Mouse (Mus musculus): ENCODE results near the gene Slc30a2. TPM values are rescaled to one million over a fixed set of nuclear protein-coding genes. Genes with fewer than 3 reads are reported as not detected.

Gene Slc30a2
- polyA plus RNA-seq, 1 experiment from 2014 or later, result not detected

GRCm38 (mm10) chr4:134361215-134361614, 18.2 kb downstream of the Slc30a2 start:
- Histone ChIP-seq H3K4me2 (no peak overlapping the region), H3K36me3 (ENCODE audit: control insufficient read depth, insufficient read depth, low read length) (no peaks in the 10 kb centered on the region), H3K9me3 (ENCODE audit: control insufficient read depth, low read length) (no peaks in the 10 kb centered on the region), H3K27me3 (ENCODE audit: control insufficient read depth, insufficient read depth, low read length) (peaks cover 6% of the 10 kb centered on the region; the same call in 1 of the 2 replicates), H3K9ac (ENCODE audit: low read length) (no peak overlapping the region), H3K4me1 (ENCODE audit: control insufficient read depth, insufficient read depth, low read length) (no peaks in the 10 kb centered on the region; the same call in 1 of the 2 replicates), H3K4me3 (ENCODE audit: low read depth, low read length) (no peak overlapping the region), H3K27ac (ENCODE audit: low read depth, low read length) (no peak overlapping the region)
- 61% methylated on average over 5 of the region's 5 CpGs for WGBS
- no peak for DNase-seq (ENCODE audit: low spot score, missing footprints)
- no peak for ATAC-seq (ENCODE audit: low FRiP score)

GRCm38 (mm10) chr4:134362124-134362523, 19.1 kb downstream of the Slc30a2 start:
- Histone ChIP-seq H3K9ac (ENCODE audit: low read length) (no peak overlapping the region), H3K4me3 (ENCODE audit: low read depth, low read length) (no peak overlapping the region), H3K9me3 (ENCODE audit: control insufficient read depth, low read length) (no peaks in the 10 kb centered on the region), H3K36me3 (ENCODE audit: control insufficient read depth, insufficient read depth, low read length) (no peaks in the 10 kb centered on the region), H3K27ac (ENCODE audit: low read depth, low read length) (no peak overlapping the region), H3K4me2 (no peak overlapping the region), H3K4me1 (ENCODE audit: control insufficient read depth, insufficient read depth, low read length) (no peaks in the 10 kb centered on the region; the same call in 1 of the 2 replicates), H3K27me3 (ENCODE audit: control insufficient read depth, insufficient read depth, low read length) (peaks cover 6% of the 10 kb centered on the region; the same call in 1 of the 2 replicates)
- WGBS, result 72% methylated on average over 9 of the region's 9 CpGs
- no peak for DNase-seq (ENCODE audit: low spot score, missing footprints)
- no peak for ATAC-seq (ENCODE audit: low FRiP score)

- 22% methylated on average over 9 of the region's 9 CpGs for WGBS
- no peaks in the 10 kb centered on the region for H3K4me1 ChIP-seq (ENCODE audit: control insufficient read depth, insufficient read depth, low read length)
- peaks cover 2% of the 10 kb centered on the region; the same call in 1 of the 2 replicates for H3K27me3 ChIP-seq (ENCODE audit: control insufficient read depth, insufficient read depth, low read length)
- H3K4me3 ChIP-seq (ENCODE audit: low read depth, low read length), result no peak overlapping the region
- ATAC-seq (ENCODE audit: low FRiP score), result no peak
- H3K9ac ChIP-seq (ENCODE audit: low read length), result no peak overlapping the region
- no peaks in the 10 kb centered on the region for H3K36me3 ChIP-seq (ENCODE audit: control insufficient read depth, insufficient read depth, low read length)
- no peak overlapping the region for H3K4me2 ChIP-seq
- H3K9me3 ChIP-seq (ENCODE audit: control insufficient read depth, low read length), result no peaks in the 10 kb centered on the region
- DNase-seq (ENCODE audit: low spot score, missing footprints), result no peak
- H3K27ac ChIP-seq (ENCODE audit: low read depth, low read length), result no peak overlapping the region
Observed at GRCm38 (mm10) chr4:134362586-134362985, 19.6 kb downstream of the Slc30a2 start.

- Histone ChIP-seq H3K36me3 (ENCODE audit: control insufficient read depth, insufficient read depth, low read length) (no peaks in the 10 kb centered on the region), H3K4me2 (no peak overlapping the region), H3K9me3 (ENCODE audit: control insufficient read depth, low read length) (no peaks in the 10 kb centered on the region), H3K4me1 (ENCODE audit: control insufficient read depth, insufficient read depth, low read length) (no peaks in the 10 kb centered on the region), H3K9ac (ENCODE audit: low read length) (no peak overlapping the region), H3K4me3 (ENCODE audit: low read depth, low read length) (no peak overlapping the region), H3K27me3 (ENCODE audit: control insufficient read depth, insufficient read depth, low read length) (peaks cover 18% of the 10 kb centered on the region), H3K27ac (ENCODE audit: low read depth, low read length) (no peak overlapping the region)
- ATAC-seq (ENCODE audit: low FRiP score) (no peak), DNase-seq (ENCODE audit: low spot score, missing footprints) (no peak)
- WGBS, result 47% methylated on average over 5 of the region's 5 CpGs
Observed at GRCm38 (mm10) chr4:134365280-134365679, 22.3 kb downstream of the Slc30a2 start.

- H3K27me3 ChIP-seq (ENCODE audit: control insufficient read depth, insufficient read depth, low read length), result peaks cover 37% of the 10 kb centered on the region
- peak overlapping the region; percentile 37 for H3K4me3 ChIP-seq (ENCODE audit: low read depth, low read length)
- WGBS, result under 1% methylated on average over 18 of the region's 18 CpGs
- no peak for ATAC-seq (ENCODE audit: low FRiP score)
- H3K4me1 ChIP-seq (ENCODE audit: control insufficient read depth, insufficient read depth, low read length), result peaks cover 13% of the 10 kb centered on the region
- peak; percentile 85 for DNase-seq (ENCODE audit: low spot score, missing footprints)
- peak overlapping the region; percentile 44; the same call in 1 of the 2 replicates for H3K9ac ChIP-seq (ENCODE audit: low read length)
- peak overlapping the region; percentile 70 for H3K4me2 ChIP-seq
- H3K9me3 ChIP-seq (ENCODE audit: control insufficient read depth, low read length), result no peaks in the 10 kb centered on the region
- no peak overlapping the region for H3K27ac ChIP-seq (ENCODE audit: low read depth, low read length)
- no peaks in the 10 kb centered on the region for H3K36me3 ChIP-seq (ENCODE audit: control insufficient read depth, insufficient read depth, low read length)
Observed at GRCm38 (mm10) chr4:134370649-134371221, 27.8 kb downstream of the Slc30a2 start.

- DNase-seq (ENCODE audit: low spot score, missing footprints), result peak; percentile 92
- H3K9ac ChIP-seq (ENCODE audit: low read length), result peak overlapping the region; percentile 44; the same call in 1 of the 2 replicates
- peak overlapping the region; percentile 37 for H3K4me3 ChIP-seq (ENCODE audit: low read depth, low read length)
- no peaks in the 10 kb centered on the region for H3K9me3 ChIP-seq (ENCODE audit: control insufficient read depth, low read length)
- peaks cover 37% of the 10 kb centered on the region for H3K27me3 ChIP-seq (ENCODE audit: control insufficient read depth, insufficient read depth, low read length)
- peaks cover 13% of the 10 kb centered on the region for H3K4me1 ChIP-seq (ENCODE audit: control insufficient read depth, insufficient read depth, low read length)
- no peak overlapping the region for H3K27ac ChIP-seq (ENCODE audit: low read depth, low read length)
- WGBS, result 1% methylated on average over 17 of the region's 17 CpGs
- H3K4me2 ChIP-seq, result peak overlapping the region; percentile 70
- ATAC-seq (ENCODE audit: low FRiP score), result no peak
- no peaks in the 10 kb centered on the region for H3K36me3 ChIP-seq (ENCODE audit: control insufficient read depth, insufficient read depth, low read length)
Observed at GRCm38 (mm10) chr4:134371316-134371855, 28.4 kb downstream of the Slc30a2 start.

- no peaks in the 10 kb centered on the region for H3K9me3 ChIP-seq (ENCODE audit: control insufficient read depth, low read length)
- DNase-seq (ENCODE audit: low spot score, missing footprints) (peak; percentile 96), ATAC-seq (ENCODE audit: low FRiP score) (peak; percentile 71)
- H3K27ac ChIP-seq (ENCODE audit: low read depth, low read length), result no peak overlapping the region
- H3K4me3 ChIP-seq (ENCODE audit: low read depth, low read length), result peak overlapping the region; percentile 37
- peak overlapping the region; percentile 70 for H3K4me2 ChIP-seq
- peaks cover 13% of the 10 kb centered on the region for H3K4me1 ChIP-seq (ENCODE audit: control insufficient read depth, insufficient read depth, low read length)
- H3K36me3 ChIP-seq (ENCODE audit: control insufficient read depth, insufficient read depth, low read length), result no peaks in the 10 kb centered on the region
- WGBS, result under 1% methylated on average over 16 of the region's 16 CpGs
- H3K27me3 ChIP-seq (ENCODE audit: control insufficient read depth, insufficient read depth, low read length), result peaks cover 37% of the 10 kb centered on the region
- H3K9ac ChIP-seq (ENCODE audit: low read length), result peak overlapping the region; percentile 22
Observed at GRCm38 (mm10) chr4:134372294-134372747, 29.3 kb downstream of the Slc30a2 start.

GRCm38 (mm10) chr4:134373295-134373694, 30.3 kb downstream of the Slc30a2 start:
- Histone ChIP-seq H3K27me3 (ENCODE audit: control insufficient read depth, insufficient read depth, low read length) (peaks cover 37% of the 10 kb centered on the region), H3K27ac (ENCODE audit: low read depth, low read length) (no peak overlapping the region), H3K4me2 (no peak overlapping the region), H3K9ac (ENCODE audit: low read length) (no peak overlapping the region), H3K9me3 (ENCODE audit: control insufficient read depth, low read length) (no peaks in the 10 kb centered on the region), H3K4me1 (ENCODE audit: control insufficient read depth, insufficient read depth, low read length) (peaks cover 13% of the 10 kb centered on the region), H3K4me3 (ENCODE audit: low read depth, low read length) (no peak overlapping the region), H3K36me3 (ENCODE audit: control insufficient read depth, insufficient read depth, low read length) (no peaks in the 10 kb centered on the region)
- ATAC-seq (ENCODE audit: low FRiP score), result no peak
- no peak for DNase-seq (ENCODE audit: low spot score, missing footprints)
- 82% methylated on average over 8 of the region's 8 CpGs for whole genome bisulfite sequencing

GRCm38 (mm10) chr4:134374306-134374705, 31.3 kb downstream of the Slc30a2 start:
- Histone ChIP-seq H3K36me3 (ENCODE audit: control insufficient read depth, insufficient read depth, low read length) (no peaks in the 10 kb centered on the region), H3K27me3 (ENCODE audit: control insufficient read depth, insufficient read depth, low read length) (peaks cover 31% of the 10 kb centered on the region), H3K9me3 (ENCODE audit: control insufficient read depth, low read length) (no peaks in the 10 kb centered on the region), H3K4me3 (ENCODE audit: low read depth, low read length) (no peak overlapping the region), H3K4me2 (no peak overlapping the region), H3K9ac (ENCODE audit: low read length) (no peak overlapping the region), H3K4me1 (ENCODE audit: control insufficient read depth, insufficient read depth, low read length) (peaks cover 13% of the 10 kb centered on the region), H3K27ac (ENCODE audit: low read depth, low read length) (no peak overlapping the region)
- ATAC-seq (ENCODE audit: low FRiP score) (no peak), DNase-seq (ENCODE audit: low spot score, missing footprints) (no peak)
- 44% methylated on average over 1 of the region's 1 CpGs for WGBS

All from midbrain, embryonic 11.5 days (tissue).